Mouse (Mus musculus) forebrain, postnatal 0 days (tissue): ENCODE data around the gene Tnfsf4. TPM values are rescaled to one million over a fixed set of nuclear protein-coding genes. Genes with fewer than 3 reads are reported as not detected.

ENCODE experiments used
- ATAC-seq: fragments of 200-750 bp; cut with Nextera tagmentation; 2 replicates; pipeline ENCODE4 v1.8.0; 2017; ENCODE audit warnings: mild to moderate bottlenecking, moderate library complexity
- DNase-seq: peaks from one replicate; pipeline ENCODE4 v3.0.0-alpha.2; 2015
- H3K27ac ChIP-seq: fragments of 300-500 bp; sonication (generic); 2 replicates; pipeline ENCODE4 v1.5.1; 2014; ENCODE audit warnings: low read depth, mild to moderate bottlenecking, antibody characterized with exemption, low read length, moderate library complexity, mixed read lengths
- H3K27me3 ChIP-seq: fragments of 300-500 bp; sonication (generic); 2 replicates; pipeline ENCODE4 v1.6.1; 2014; ENCODE audit warnings: mild to moderate bottlenecking, low read length, mixed read lengths; ENCODE audit not compliant: insufficient read depth
- H3K36me3 ChIP-seq: fragments of 300-500 bp; sonication (generic); 2 replicates; pipeline ENCODE4 v1.6.1; 2014; ENCODE audit warnings: mild to moderate bottlenecking, moderate library complexity; ENCODE audit not compliant: insufficient read depth
- H3K4me1 ChIP-seq: fragments of 300-500 bp; sonication (generic); 2 replicates; pipeline ENCODE4 v1.6.1; 2014; ENCODE audit warnings: antibody characterized with exemption; ENCODE audit not compliant: insufficient read depth
- H3K4me2 ChIP-seq: fragments of 300-500 bp; sonication (generic); 2 replicates; pipeline ENCODE4 v1.6.1; 2014; ENCODE audit warnings: low read depth, mild to moderate bottlenecking, moderate library complexity
- H3K4me3 ChIP-seq: fragments of 300-500 bp; sonication (generic); 2 replicates; pipeline ENCODE4 v1.5.1; 2014; ENCODE audit warnings: low read depth, low read length, mixed read lengths
- H3K9ac ChIP-seq: fragments of 300-500 bp; sonication (generic); 2 replicates; pipeline ENCODE4 v1.6.1; 2014; ENCODE audit warnings: mild to moderate bottlenecking
- H3K9me3 ChIP-seq: fragments of 300-500 bp; sonication (generic); 2 replicates; pipeline ENCODE4 v1.6.1; 2016; ENCODE audit warnings: low read length
- CTCF ChIP-seq: sonication (generic); IDR thresholded peaks from 2 replicates; pipeline ENCODE4 v1.5.1; 2016; ENCODE audit warnings: antibody characterized with exemption, control low read depth, low read depth
- WGBS: fragments of 180-500 bp; shearing (Covaris S2); extraction: QIAGEN DNeasy Blood & Tissue Kit; methylation state at CpG from one replicate; pipeline ENCODE4 v1.1.7; 2014; 5-methylcytosine and 5-hydroxymethylcytosine counted together
- polyA plus RNA-seq: library from polyadenylated mRNA; unstranded; fragments of >200 nt; fragmentation: Nextera tagmentation; extraction: Ambion mirVana; gene quantifications from 2 replicates; pipeline ENCODE4 v1.2.1, GENCODE M21; 2015
- total RNA-seq: library from RNA; depleted of rRNA; stranded (reverse); fragments of >200 nt; gene quantifications from 2 replicates; pipeline ENCODE4 v1.2.3, GENCODE M21; 2014

The Tnfsf4 gene
- total and polyA plus RNA-seq, 2 experiments from 2014 or later: not detected

GRCm38 (mm10) chr1:161380425-161380780 lies 14.8 kb upstream of the Tnfsf4 start:
- no peak for TF ChIP-seq CTCF
- no peak overlapping the region for H3K4me3 ChIP-seq
- 18% methylated on average over 5 of the region's 5 CpGs for WGBS
- H3K4me1 ChIP-seq: 0 out of 2 replicates have a peak, but pooled peaks cover 6% of the 10 kb centered on the region
- H3K4me2 ChIP-seq: 0 out of 2 replicates have a peak overlapping the region, but pooled peaks have one; percentile 15
- H3K9ac ChIP-seq: no peak overlapping the region
- H3K27ac ChIP-seq: 0 out of 2 replicates have a peak overlapping the region, but pooled peaks have one; percentile 10
- H3K9me3 ChIP-seq: no peaks in the 10 kb centered on the region
- peaks cover 3% of the 10 kb centered on the region; the same call in 1 of the 2 replicates for H3K27me3 ChIP-seq
- DNase-seq: no peak
- ATAC-seq: peak; percentile 15
- no peaks in the 10 kb centered on the region for H3K36me3 ChIP-seq

GRCm38 (mm10) chr1:161390066-161390465 lies 5.1 kb upstream of the Tnfsf4 start:
- DNase-seq (no peak), ATAC-seq (no peak)
- Histone ChIP-seq H3K4me2 (no peak overlapping the region), H3K4me1 (no peaks in the 10 kb centered on the region), H3K9me3 (no peaks in the 10 kb centered on the region), H3K36me3 (no peaks in the 10 kb centered on the region), H3K27me3 (no peaks in the 10 kb centered on the region), H3K4me3 (no peak overlapping the region), H3K9ac (no peak overlapping the region), H3K27ac (no peak overlapping the region)
- TF ChIP-seq CTCF: no peak
- WGBS: 67% methylated on average over 2 of the region's 2 CpGs

- no peak for DNase-seq
- ATAC-seq: no peak
- H3K4me1 ChIP-seq: no peaks in the 10 kb centered on the region
- H3K9ac ChIP-seq: no peak overlapping the region
- TF ChIP-seq CTCF: no peak
- 86% methylated on average over 10 of the region's 10 CpGs for WGBS
- H3K27me3 ChIP-seq: no peaks in the 10 kb centered on the region
- H3K4me2 ChIP-seq: no peak overlapping the region
- H3K9me3 ChIP-seq: no peaks in the 10 kb centered on the region
- H3K4me3 ChIP-seq: no peak overlapping the region
- H3K27ac ChIP-seq: no peak overlapping the region
- no peaks in the 10 kb centered on the region for H3K36me3 ChIP-seq
These were observed 2.3 kb upstream of the Tnfsf4 start for GRCm38 (mm10) chr1:161392906-161393305.

GRCm38 (mm10) chr1:161395610-161396009 lies 401 bp downstream of the Tnfsf4 start:
- no peaks in the 10 kb centered on the region for H3K4me1 ChIP-seq
- 66% methylated on average over 5 of the region's 5 CpGs for WGBS
- H3K27ac ChIP-seq: no peak overlapping the region
- no peaks in the 10 kb centered on the region for H3K9me3 ChIP-seq
- no peak for ATAC-seq
- H3K9ac ChIP-seq: no peak overlapping the region
- DNase-seq: no peak
- no peaks in the 10 kb centered on the region for H3K27me3 ChIP-seq
- H3K4me2 ChIP-seq: no peak overlapping the region
- H3K36me3 ChIP-seq: no peaks in the 10 kb centered on the region
- no peak overlapping the region for H3K4me3 ChIP-seq
- no peak for TF ChIP-seq CTCF

DNA sequence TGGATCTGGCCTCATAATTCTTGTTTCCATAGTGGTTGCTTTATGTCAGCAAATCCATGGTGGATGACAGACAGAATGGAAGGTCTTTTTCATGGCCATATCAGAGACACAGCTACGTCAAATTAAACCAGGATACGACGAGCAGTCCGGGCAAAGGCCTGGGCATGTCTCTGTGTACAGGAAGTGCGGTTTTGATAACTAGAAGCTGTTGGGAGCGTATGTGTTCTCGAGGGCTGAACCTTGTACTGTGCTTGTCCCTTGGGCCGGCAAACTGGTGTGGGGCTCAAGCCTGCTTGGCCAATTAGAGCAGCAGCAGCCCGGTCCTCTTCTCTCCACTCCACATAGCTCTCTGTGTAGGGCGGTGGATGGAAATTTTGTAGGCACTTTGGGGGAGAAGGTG lies 1.1 kb downstream of the Tnfsf4 start:
- H3K4me2 ChIP-seq: no peak overlapping the region
- H3K4me1 ChIP-seq: no peaks in the 10 kb centered on the region
- H3K9me3 ChIP-seq: no peaks in the 10 kb centered on the region
- ATAC-seq (no peak), DNase-seq (no peak)
- no peak overlapping the region for H3K27ac ChIP-seq
- H3K9ac ChIP-seq: no peak overlapping the region
- TF ChIP-seq CTCF: no peak
- WGBS: 93% methylated on average over 10 of the region's 10 CpGs
- no peaks in the 10 kb centered on the region for H3K36me3 ChIP-seq
- H3K27me3 ChIP-seq: no peaks in the 10 kb centered on the region
- H3K4me3 ChIP-seq: no peak overlapping the region

DNA sequence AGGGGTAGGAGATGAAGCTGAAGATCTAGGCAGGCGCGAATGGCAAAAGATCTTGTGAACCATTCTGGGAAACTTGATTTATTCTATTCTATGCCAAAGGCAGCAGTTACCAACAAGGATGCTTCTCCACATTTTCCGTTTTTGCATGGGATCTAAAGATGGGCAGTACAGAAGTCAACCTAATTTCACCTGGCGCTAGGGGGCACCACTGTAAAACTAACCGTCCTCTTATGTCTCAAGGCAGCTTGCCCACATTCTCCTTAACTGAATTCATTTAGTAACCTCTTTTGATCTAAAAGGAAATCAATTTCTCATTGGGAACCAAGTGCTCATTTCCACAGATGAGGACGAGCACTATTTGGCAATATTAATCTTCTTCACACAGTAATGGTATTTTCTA lies 4.9 kb downstream of the Tnfsf4 start:
- WGBS: 23% methylated on average over 6 of the region's 6 CpGs
- peak; percentile 60 for DNase-seq
- TF ChIP-seq CTCF: peak; percentile 58

DNA sequence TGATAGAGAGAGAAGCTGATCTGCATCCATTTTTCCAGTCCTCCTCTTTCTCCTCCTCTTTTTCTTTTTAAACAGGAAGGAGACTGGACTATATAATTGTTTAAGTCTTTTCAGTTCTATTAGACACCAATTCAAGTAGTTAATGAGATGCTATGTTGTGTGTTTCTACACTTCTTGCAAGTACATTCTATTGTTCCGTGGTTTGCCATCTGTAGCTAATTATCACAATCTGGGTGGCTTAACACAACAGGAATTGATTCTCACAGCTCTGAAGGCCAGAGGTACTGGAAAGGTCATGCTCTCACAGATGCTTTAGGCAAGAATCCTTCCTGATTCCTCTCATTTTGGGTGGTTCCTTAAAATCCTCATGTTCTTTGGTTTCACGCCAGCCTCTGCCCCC lies 7.9 kb downstream of the Tnfsf4 start:
- H3K9ac ChIP-seq: no peak overlapping the region

More for the DNA sequence above, 4.9 kb downstream of the Tnfsf4 start:
- Histone ChIP-seq H3K9ac (no peak overlapping the region), H3K27me3 (no peaks in the 10 kb centered on the region), H3K4me2 (no peak overlapping the region), H3K36me3 (no peaks in the 10 kb centered on the region), H3K9me3 (no peaks in the 10 kb centered on the region), H3K27ac (no peak overlapping the region), H3K4me1 (no peaks in the 10 kb centered on the region), H3K4me3 (no peak overlapping the region)
- ATAC-seq: no peak

GRCm38 (mm10) chr1:161406480-161406879 lies 11.3 kb downstream of the Tnfsf4 start:
- DNase-seq: no peak
- Histone ChIP-seq H3K9ac (no peak overlapping the region), H3K27me3 (no peaks in the 10 kb centered on the region), H3K4me2 (no peak overlapping the region), H3K4me3 (no peak overlapping the region), H3K36me3 (no peaks in the 10 kb centered on the region), H3K4me1 (no peaks in the 10 kb centered on the region), H3K27ac (no peak overlapping the region), H3K9me3 (no peaks in the 10 kb centered on the region)
- TF ChIP-seq CTCF: no peak
- WGBS: 92% methylated on average over 1 of the region's 1 CpGs
- ATAC-seq: no peak

More for the DNA sequence above, 7.9 kb downstream of the Tnfsf4 start:
- no peaks in the 10 kb centered on the region for H3K36me3 ChIP-seq
- DNase-seq (no peak), ATAC-seq (no peak)
- H3K4me3 ChIP-seq: no peak overlapping the region
- H3K4me2 ChIP-seq: no peak overlapping the region
- 27% methylated on average over 2 of the region's 2 CpGs for WGBS
- H3K9me3 ChIP-seq: no peaks in the 10 kb centered on the region
- H3K27me3 ChIP-seq: no peaks in the 10 kb centered on the region
- no peaks in the 10 kb centered on the region for H3K4me1 ChIP-seq
- no peak overlapping the region for H3K27ac ChIP-seq
- no peak for TF ChIP-seq CTCF
